Mouse (Mus musculus) forebrain, embryonic 13.5 days (tissue): ENCODE measurements around the gene Slc15a3. TPM values are rescaled to one million over a fixed set of nuclear protein-coding genes. Genes with fewer than 3 reads are reported as not detected.

ENCODE experiments used
- ATAC-seq: fragments of 200-750 bp; cut with Nextera tagmentation; 2 replicates; pipeline ENCODE4 v1.8.0; 2017
- H3K27ac ChIP-seq: fragments of 300-500 bp; sonication (generic); 2 replicates; pipeline ENCODE4 v1.5.1; 2015; ENCODE audit warnings: inconsistent platforms, mild to moderate bottlenecking, moderate library complexity
- H3K27me3 ChIP-seq: fragments of 300-500 bp; sonication (generic); 2 replicates; pipeline ENCODE4 v1.6.1; 2015; ENCODE audit warnings: mild to moderate bottlenecking, inconsistent platforms
- H3K36me3 ChIP-seq: fragments of 300-500 bp; sonication (generic); 2 replicates; pipeline ENCODE4 v1.6.1; 2015; ENCODE audit warnings: mild to moderate bottlenecking, inconsistent platforms; ENCODE audit not compliant: poor library complexity, severe bottlenecking
- H3K4me1 ChIP-seq: fragments of 300-500 bp; sonication (generic); 2 replicates; pipeline ENCODE4 v1.6.1; 2015; ENCODE audit warnings: inconsistent platforms
- H3K4me2 ChIP-seq: fragments of 300-500 bp; sonication (generic); 2 replicates; pipeline ENCODE4 v1.6.1; 2015; ENCODE audit warnings: inconsistent platforms, mild to moderate bottlenecking, moderate library complexity
- H3K4me3 ChIP-seq: fragments of 300-500 bp; sonication (generic); 2 replicates; pipeline ENCODE4 v1.5.1; 2015; ENCODE audit warnings: mild to moderate bottlenecking, inconsistent platforms
- H3K9ac ChIP-seq: fragments of 300-500 bp; sonication (generic); 2 replicates; pipeline ENCODE4 v1.6.1; 2015; ENCODE audit warnings: mild to moderate bottlenecking, inconsistent platforms
- H3K9me3 ChIP-seq: fragments of 300-500 bp; sonication (generic); replicated peaks from 2 replicates; pipeline ENCODE4 v1.6.1; 2016; ENCODE audit warnings: inconsistent platforms
- WGBS: fragments of 180-500 bp; shearing (Covaris S2); methylation state at CpG from one replicate; pipeline ENCODE4 v1.1.7; 2015; 5-methylcytosine and 5-hydroxymethylcytosine counted together
- polyA plus RNA-seq: library from polyadenylated mRNA; unstranded; fragments of >200 nt; fragmentation: Nextera tagmentation; extraction: Ambion mirVana; gene quantifications from 2 replicates; pipeline ENCODE4 v1.2.1, GENCODE M21; 2015

Gene Slc15a3
- polyA plus RNA-seq, 1 experiment from 2014 or later: 0.15 TPM

DNA sequence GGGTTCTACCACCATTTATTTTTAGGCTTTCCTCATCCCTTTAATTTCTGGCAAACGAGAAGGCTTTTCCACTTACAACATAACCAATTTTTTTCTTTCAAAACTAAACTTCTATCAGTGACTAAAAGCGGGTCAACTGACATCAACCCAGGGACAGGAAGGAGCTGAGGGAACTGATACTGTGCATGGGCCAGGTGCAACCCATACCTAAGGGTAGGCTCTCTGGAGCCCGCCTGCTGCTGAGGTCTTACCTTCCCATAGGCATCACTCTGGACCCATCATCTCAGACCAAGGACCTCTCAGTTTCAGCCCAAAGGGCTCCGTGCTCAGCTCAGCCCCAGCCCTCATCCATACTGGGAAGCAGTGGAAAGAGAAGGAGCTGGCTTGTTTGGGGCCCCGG is 11.2 kb upstream of the Slc15a3 start:
- H3K27ac ChIP-seq: no peak overlapping the region
- no peak for ATAC-seq
- no peak overlapping the region for H3K4me3 ChIP-seq
- no peak overlapping the region for H3K4me2 ChIP-seq
- H3K4me1 ChIP-seq: no peaks in the 10 kb centered on the region
- H3K27me3 ChIP-seq: no peaks in the 10 kb centered on the region
- H3K9ac ChIP-seq: no peak overlapping the region
- no peaks in the 10 kb centered on the region for H3K36me3 ChIP-seq
- H3K9me3 ChIP-seq: no peaks in the 10 kb centered on the region
- 90% methylated on average over 5 of the region's 5 CpGs for WGBS

GRCm38 (mm10) chr19:10829436-10830175 is 9.9 kb upstream of the Slc15a3 start, which contains the start of gene Cd6:
Gene Cd6 (minus strand): TSS chr19:10830058.
- Histone ChIP-seq H3K4me1 (no peaks in the 10 kb centered on the region), H3K4me2 (no peak within 1 kb of the TSS), H3K36me3 (no peaks in the 10 kb centered on the region), H3K27me3 (no peaks in the 10 kb centered on the region), H3K9me3 (no peaks in the 10 kb centered on the region), H3K9ac (no peak within 1 kb of the TSS), H3K4me3 (no peak within 1 kb of the TSS), H3K27ac (no peak within 1 kb of the TSS)
- no peak for ATAC-seq
- 91% methylated on average over 16 of the region's 16 CpGs for WGBS

DNA sequence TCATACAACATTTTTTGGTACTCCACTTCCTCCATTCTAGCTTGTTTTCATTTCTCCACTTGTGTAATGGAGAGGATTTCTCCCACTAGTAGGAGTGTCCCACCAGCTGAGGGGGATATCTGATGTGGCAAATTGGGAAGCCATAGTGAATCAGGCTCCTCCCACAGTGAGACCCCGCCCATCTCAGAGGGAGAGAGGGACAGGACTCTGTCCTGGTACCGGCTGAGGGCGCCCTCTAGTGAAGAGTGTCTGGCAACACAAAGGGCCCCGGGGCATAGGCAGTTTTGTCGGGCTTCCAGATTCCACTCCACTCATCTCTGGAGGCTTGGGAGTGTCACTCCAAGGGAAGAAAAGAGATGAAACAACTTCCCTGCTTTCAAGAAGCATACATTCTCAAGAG is 8.1 kb upstream of the Slc15a3 start:
- H3K27me3 ChIP-seq: no peaks in the 10 kb centered on the region
- no peak for ATAC-seq
- H3K27ac ChIP-seq: no peak overlapping the region
- H3K9ac ChIP-seq: no peak overlapping the region
- H3K36me3 ChIP-seq: no peaks in the 10 kb centered on the region
- 10% methylated on average over 5 of the region's 5 CpGs for WGBS
- H3K4me2 ChIP-seq: no peak overlapping the region
- H3K4me1 ChIP-seq: no peaks in the 10 kb centered on the region
- no peak overlapping the region for H3K4me3 ChIP-seq
- H3K9me3 ChIP-seq: no peaks in the 10 kb centered on the region

- no peak for ATAC-seq
- Histone ChIP-seq H3K4me3 (no peak overlapping the region), H3K4me1 (no peaks in the 10 kb centered on the region), H3K27ac (no peak overlapping the region), H3K9ac (no peak overlapping the region), H3K36me3 (no peaks in the 10 kb centered on the region), H3K9me3 (no peaks in the 10 kb centered on the region), H3K27me3 (no peaks in the 10 kb centered on the region), H3K4me2 (no peak overlapping the region)
- WGBS: 84% methylated on average over 3 of the region's 3 CpGs
Observed at GRCm38 (mm10) chr19:10832030-10832429, 7.5 kb upstream of the Slc15a3 start.

- no peak overlapping the region for H3K27ac ChIP-seq
- H3K4me1 ChIP-seq: no peaks in the 10 kb centered on the region
- no peaks in the 10 kb centered on the region for H3K27me3 ChIP-seq
- no peaks in the 10 kb centered on the region for H3K36me3 ChIP-seq
- H3K9ac ChIP-seq: no peak overlapping the region
- no peak overlapping the region for H3K4me2 ChIP-seq
- WGBS: 75% methylated on average over 3 of the region's 3 CpGs
- H3K9me3 ChIP-seq: no peaks in the 10 kb centered on the region
- ATAC-seq: no peak
- H3K4me3 ChIP-seq: no peak overlapping the region
Observed at GRCm38 (mm10) chr19:10833611-10834010, 5.9 kb upstream of the Slc15a3 start.

DNA sequence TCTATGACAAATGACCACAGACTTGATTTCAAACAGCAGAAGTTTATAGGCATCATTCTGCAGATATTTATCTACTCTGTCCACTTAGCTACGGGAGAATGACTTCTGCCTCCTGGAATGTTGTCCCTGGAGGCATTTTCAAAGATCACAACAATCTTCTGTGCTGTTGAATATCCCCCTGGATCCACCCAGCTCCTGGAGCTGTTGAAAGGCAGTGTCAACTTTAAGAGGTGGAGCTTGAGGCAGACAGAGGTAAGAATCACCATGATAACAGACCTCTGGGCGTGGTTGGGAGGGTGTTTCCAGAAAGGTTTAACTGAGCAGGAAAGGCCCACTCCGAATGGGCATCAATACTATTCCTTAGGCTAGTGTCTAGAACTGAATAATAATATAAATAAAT is 3.9 kb upstream of the Slc15a3 start:
- no peak for ATAC-seq
- Histone ChIP-seq H3K4me2 (no peak overlapping the region), H3K9me3 (no peaks in the 10 kb centered on the region), H3K4me3 (no peak overlapping the region), H3K4me1 (no peaks in the 10 kb centered on the region), H3K9ac (no peak overlapping the region), H3K36me3 (no peaks in the 10 kb centered on the region), H3K27ac (no peak overlapping the region), H3K27me3 (no peaks in the 10 kb centered on the region)
- WGBS: 67% methylated on average over 3 of the region's 3 CpGs

DNA sequence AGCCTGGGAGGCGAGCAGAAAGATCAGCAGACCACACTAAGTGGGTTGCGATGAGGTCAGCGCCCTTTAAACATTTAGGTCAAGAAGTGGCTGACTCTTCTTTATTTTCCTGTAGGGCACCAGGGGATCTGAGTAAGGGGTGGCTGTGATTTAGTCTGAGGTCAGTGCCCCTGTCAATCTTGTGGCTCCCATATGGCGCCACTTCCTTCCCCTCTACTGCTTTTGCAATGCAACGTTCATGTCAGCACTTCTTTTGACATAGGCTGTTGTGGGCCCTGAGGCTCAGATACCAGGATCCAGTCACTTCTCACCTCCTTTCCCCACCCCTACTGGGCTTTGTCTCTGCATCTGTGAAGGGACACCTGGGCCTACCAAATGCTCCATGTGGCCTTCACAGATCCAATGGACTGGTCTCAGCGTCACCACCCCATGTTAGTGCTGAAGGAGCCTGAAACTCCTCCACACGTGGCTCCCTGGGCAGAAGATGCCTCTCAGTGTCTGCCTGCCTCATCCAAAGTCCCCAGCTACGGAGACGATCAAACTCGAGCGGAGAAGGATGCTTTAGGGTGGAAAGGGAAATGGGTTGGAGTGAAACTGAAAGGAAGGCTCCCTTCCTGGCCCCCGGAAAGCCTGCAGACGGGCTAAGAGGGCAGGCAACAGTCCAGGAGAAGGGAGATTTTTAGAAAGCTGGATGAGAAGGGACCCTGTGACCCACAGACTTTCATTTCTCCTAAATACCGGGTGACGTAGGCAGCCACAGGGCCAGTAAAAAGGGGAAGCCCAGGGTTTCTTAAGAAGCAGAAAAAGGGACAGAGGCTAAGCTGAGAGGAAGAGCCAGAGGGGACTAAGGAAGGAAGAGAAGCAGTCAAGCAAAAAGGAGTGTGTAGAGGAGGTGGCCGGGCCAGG is 2.4 kb downstream of the Slc15a3 start:
- Histone ChIP-seq H3K9me3 (no peaks in the 10 kb centered on the region), H3K4me3 (no peak overlapping the region), H3K27me3 (no peaks in the 10 kb centered on the region), H3K4me1 (no peaks in the 10 kb centered on the region), H3K27ac (no peak overlapping the region), H3K4me2 (no peak overlapping the region), H3K36me3 (no peaks in the 10 kb centered on the region), H3K9ac (no peak overlapping the region)
- ATAC-seq: no peak
- 67% methylated on average over 16 of the region's 16 CpGs for WGBS

GRCm38 (mm10) chr19:10842914-10843313 is 3.4 kb downstream of the Slc15a3 start:
- ATAC-seq: no peak
- H3K4me2 ChIP-seq: no peak overlapping the region
- H3K27ac ChIP-seq: no peak overlapping the region
- H3K9ac ChIP-seq: no peak overlapping the region
- no peaks in the 10 kb centered on the region for H3K36me3 ChIP-seq
- 60% methylated on average over 24 of the region's 24 CpGs for WGBS
- 0 out of 2 replicates have a peak, but pooled peaks cover 4% of the 10 kb centered on the region for H3K4me1 ChIP-seq
- no peaks in the 10 kb centered on the region for H3K27me3 ChIP-seq
- H3K4me3 ChIP-seq: no peak overlapping the region
- H3K9me3 ChIP-seq: no peaks in the 10 kb centered on the region

DNA sequence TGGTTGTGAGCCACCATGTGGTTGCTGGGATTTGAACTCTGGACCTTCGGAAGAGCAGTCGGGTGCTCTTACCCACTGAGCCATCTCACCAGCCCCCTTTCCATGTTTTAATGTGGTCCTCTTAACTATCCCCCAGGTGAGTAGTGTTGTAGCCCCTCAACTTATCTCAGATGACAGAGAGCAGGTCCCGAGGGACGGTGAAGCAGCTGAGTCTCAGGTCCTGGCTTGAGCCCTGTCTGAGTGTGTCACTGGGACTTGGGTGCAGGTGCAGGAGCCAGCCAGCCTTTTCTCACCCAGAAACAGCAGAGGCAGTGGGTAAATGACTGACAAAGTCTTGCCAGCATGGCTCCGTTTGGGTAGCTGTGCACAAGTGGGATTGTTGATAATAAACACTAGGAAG is 4.7 kb downstream of the Slc15a3 start:
- ATAC-seq: no peak
- Histone ChIP-seq H3K4me3 (no peak overlapping the region), H3K27me3 (no peaks in the 10 kb centered on the region), H3K27ac (no peak overlapping the region), H3K4me2 (no peak overlapping the region), H3K36me3 (no peaks in the 10 kb centered on the region), H3K9me3 (no peaks in the 10 kb centered on the region), H3K9ac (no peak overlapping the region), H3K4me1 (0 out of 2 replicates have a peak, but pooled peaks cover 4% of the 10 kb centered on the region)
- 86% methylated on average over 5 of the region's 5 CpGs for WGBS

GRCm38 (mm10) chr19:10845454-10845853 is 5.9 kb downstream of the Slc15a3 start:
- Histone ChIP-seq H3K4me2 (no peak overlapping the region), H3K4me1 (0 out of 2 replicates have a peak, but pooled peaks cover 4% of the 10 kb centered on the region), H3K27me3 (no peaks in the 10 kb centered on the region), H3K4me3 (no peak overlapping the region), H3K27ac (no peak overlapping the region), H3K9me3 (no peaks in the 10 kb centered on the region), H3K9ac (no peak overlapping the region), H3K36me3 (no peaks in the 10 kb centered on the region)
- WGBS: 84% methylated on average over 3 of the region's 3 CpGs
- ATAC-seq: no peak

DNA sequence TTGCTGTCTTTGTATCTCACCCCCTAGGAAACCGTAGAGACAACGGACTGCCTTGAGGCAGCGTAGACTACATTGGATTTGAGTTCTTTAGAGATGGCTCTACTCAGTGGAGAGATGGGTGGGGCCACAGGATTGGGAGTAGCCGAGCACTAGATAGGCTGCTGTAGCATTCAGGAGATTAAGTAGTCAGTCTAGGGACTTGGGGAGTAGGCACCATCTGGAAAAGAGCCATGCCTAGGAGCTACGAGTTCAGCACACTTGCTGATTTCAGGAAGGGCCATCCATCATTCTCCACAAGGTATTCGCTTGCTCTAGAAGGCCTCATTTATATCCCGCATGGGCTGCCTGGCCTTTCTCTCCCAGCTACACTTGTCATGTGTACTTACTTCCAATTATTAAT is 6.6 kb downstream of the Slc15a3 start:
- H3K4me2 ChIP-seq: no peak overlapping the region
- no peaks in the 10 kb centered on the region for H3K36me3 ChIP-seq
- H3K4me3 ChIP-seq: no peak overlapping the region
- H3K27ac ChIP-seq: no peak overlapping the region
- ATAC-seq: no peak
- 75% methylated on average over 7 of the region's 7 CpGs for WGBS
- 0 out of 2 replicates have a peak, but pooled peaks cover 4% of the 10 kb centered on the region for H3K4me1 ChIP-seq
- H3K9ac ChIP-seq: no peak overlapping the region
- H3K9me3 ChIP-seq: no peaks in the 10 kb centered on the region
- H3K27me3 ChIP-seq: no peaks in the 10 kb centered on the region

DNA sequence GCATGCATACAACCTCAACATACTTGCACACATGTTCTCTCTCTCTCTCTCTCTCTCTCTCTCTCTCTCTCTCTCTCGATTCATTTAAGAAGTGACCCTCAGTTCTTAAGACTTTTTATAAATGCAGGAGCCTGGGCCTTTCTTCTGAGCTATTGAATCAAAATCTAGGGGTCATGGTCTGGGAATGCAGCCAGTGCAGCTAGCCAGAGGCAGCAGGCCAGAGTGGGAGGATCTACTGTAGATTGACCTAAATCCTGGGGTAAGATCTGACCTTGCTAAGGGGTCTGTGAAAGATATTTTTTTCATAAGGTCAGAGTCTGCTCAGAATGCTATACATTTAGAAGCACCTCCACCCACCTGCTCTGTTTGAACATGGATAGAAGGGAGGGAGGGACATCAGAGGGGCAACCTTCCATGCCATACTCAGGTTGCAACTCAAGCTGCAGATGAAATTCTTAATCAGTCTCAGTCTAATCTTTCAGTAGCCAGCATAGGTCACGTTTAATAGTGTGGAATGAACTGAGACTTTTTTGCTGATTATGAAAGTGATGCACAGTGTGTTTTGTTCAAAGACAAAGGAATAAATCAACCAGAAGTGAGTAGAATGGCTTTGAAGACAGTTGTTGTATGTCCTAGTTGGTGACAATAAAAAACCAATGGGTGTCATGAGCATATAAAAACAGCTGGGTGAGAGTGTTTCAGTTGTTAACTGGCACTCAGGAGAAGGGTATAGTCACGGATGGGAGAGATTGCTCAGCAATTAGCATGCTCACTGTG is 8.0 kb downstream of the Slc15a3 start:
- no peak overlapping the region for H3K9ac ChIP-seq
- ATAC-seq: 0 out of 2 replicates have a peak, but pooled peaks have one; percentile 8
- H3K27me3 ChIP-seq: no peaks in the 10 kb centered on the region
- no peaks in the 10 kb centered on the region for H3K9me3 ChIP-seq
- no peak overlapping the region for H3K27ac ChIP-seq
- WGBS: 39% methylated on average over 3 of the region's 3 CpGs
- H3K4me3 ChIP-seq: no peak overlapping the region
- H3K4me1 ChIP-seq: 0 out of 2 replicates have a peak, but pooled peaks cover 4% of the 10 kb centered on the region
- no peak overlapping the region for H3K4me2 ChIP-seq
- H3K36me3 ChIP-seq: no peaks in the 10 kb centered on the region
